Mouse (Mus musculus): Measurements from ENCODE around the gene Tmem50b. TPM values are rescaled to one million over a fixed set of nuclear protein-coding genes. Genes with fewer than 3 reads are reported as not detected.
"Not testable (repeated sequence)": the region's sequence is repeated elsewhere in the genome, so short reads cannot be mapped to it uniquely, and the experiment has no call there.

Gene Tmem50b
- 10 to 100 TPM; 38.9 to 40.9 TPM for total RNA-seq (2021)

- peak; percentile 99 for DNase-seq
These were observed at the start of gene Tmem50b for GRCm38 (mm10) chr16:91597672-91598010. TSS of gene Tmem50b (minus strand) at chr16:91597800.

GRCm38 (mm10) chr16:91646681-91647419 lies 49.2 kb upstream of the Tmem50b start, which contains the start of gene Gart:
TSS of gene Gart (minus strand) at chr16:91646952.
- peak; percentile 95 for DNase-seq

- DNase-seq: no peak
These were observed 48.5 kb upstream of the Tmem50b start for GRCm38 (mm10) chr16:91645995-91646602.

- not testable (repeated sequence) for DNase-seq
These were observed 47.8 kb upstream of the Tmem50b start for GRCm38 (mm10) chr16:91645420-91645819.

- no peak for DNase-seq
These were observed 47.3 kb upstream of the Tmem50b start for GRCm38 (mm10) chr16:91644901-91645300.

- DNase-seq: no peak
These were observed 42.6 kb upstream of the Tmem50b start for GRCm38 (mm10) chr16:91640171-91640570.

- DNase-seq: no peak
These were observed 42.0 kb upstream of the Tmem50b start for GRCm38 (mm10) chr16:91639636-91640035.

- DNase-seq: no peak
These were observed 41.6 kb upstream of the Tmem50b start for GRCm38 (mm10) chr16:91639161-91639560.

GRCm38 (mm10) chr16:91633641-91634040 lies 36.0 kb upstream of the Tmem50b start:
- no peak for DNase-seq

GRCm38 (mm10) chr16:91632940-91633339 lies 35.3 kb upstream of the Tmem50b start:
- DNase-seq: no peak

GRCm38 (mm10) chr16:91632439-91632838 lies 34.8 kb upstream of the Tmem50b start:
- no peak for DNase-seq

- DNase-seq: no peak
These were observed 33.0 kb upstream of the Tmem50b start for GRCm38 (mm10) chr16:91630584-91630983.

- no peak for DNase-seq
These were observed 32.1 kb upstream of the Tmem50b start for GRCm38 (mm10) chr16:91629749-91630148.

GRCm38 (mm10) chr16:91628673-91629072 lies 31.1 kb upstream of the Tmem50b start:
- DNase-seq: no peak

GRCm38 (mm10) chr16:91627831-91628230 lies 30.2 kb upstream of the Tmem50b start:
- no peak for DNase-seq

GRCm38 (mm10) chr16:91623074-91623473 lies 25.5 kb upstream of the Tmem50b start:
- DNase-seq: no peak

- DNase-seq: no peak
These were observed 23.4 kb upstream of the Tmem50b start for GRCm38 (mm10) chr16:91620991-91621390.

- DNase-seq: no peak
These were observed 22.6 kb upstream of the Tmem50b start for GRCm38 (mm10) chr16:91620185-91620584.

GRCm38 (mm10) chr16:91618511-91619501 lies 21.2 kb upstream of the Tmem50b start, which contains the start of gene Dnajc28:
TSS of gene Dnajc28 (minus strand) at chr16:91619026.
- DNase-seq: peak; percentile 77

- DNase-seq: no peak
These were observed 17.0 kb upstream of the Tmem50b start for GRCm38 (mm10) chr16:91614552-91614951.

GRCm38 (mm10) chr16:91612525-91612924 lies 14.9 kb upstream of the Tmem50b start:
- DNase-seq: no peak

GRCm38 (mm10) chr16:91611248-91611647 lies 13.6 kb upstream of the Tmem50b start:
- DNase-seq: no peak
